Mouse (Mus musculus) kidney, embryonic 14.5 days (tissue): ENCODE data around the gene Tcte2. TPM values are rescaled to one million over a fixed set of nuclear protein-coding genes. Genes with fewer than 3 reads are reported as not detected.
"Not testable (repeated sequence)": the region's sequence is repeated elsewhere in the genome, so short reads cannot be mapped to it uniquely, and the experiment has no call there.

ENCODE experiments used
- ATAC-seq: fragments of 200-750 bp; cut with Nextera tagmentation; 2 replicates; pipeline ENCODE4 v1.8.0; 2017; ENCODE audit warnings: moderate number of reproducible peaks, mild to moderate bottlenecking, moderate TSS enrichment, moderate library complexity; ENCODE audit not compliant: low FRiP score, low TSS enrichment
- H3K27ac ChIP-seq: fragments of 300-500 bp; sonication (generic); 2 replicates; pipeline ENCODE4 v1.5.1; 2014; ENCODE audit warnings: low read depth, mild to moderate bottlenecking, low read length, moderate library complexity, mixed read lengths
- H3K27me3 ChIP-seq: fragments of 300-500 bp; sonication (generic); 2 replicates; pipeline ENCODE4 v1.6.1; 2014; ENCODE audit warnings: mild to moderate bottlenecking, low read length; ENCODE audit not compliant: control insufficient read depth, insufficient read depth
- H3K36me3 ChIP-seq: fragments of 300-500 bp; sonication (generic); 2 replicates; pipeline ENCODE4 v1.6.1; 2014; ENCODE audit warnings: low read length, mixed read lengths; ENCODE audit not compliant: control insufficient read depth, insufficient read depth
- H3K4me1 ChIP-seq: fragments of 300-500 bp; sonication (generic); 2 replicates; pipeline ENCODE4 v1.6.1; 2014; ENCODE audit warnings: low read length, mixed read lengths; ENCODE audit not compliant: control insufficient read depth, insufficient read depth
- H3K4me2 ChIP-seq: fragments of 300-500 bp; sonication (generic); replicated peaks from 2 replicates; pipeline ENCODE4 v1.6.1; 2014; ENCODE audit warnings: low read depth, mild to moderate bottlenecking, low read length
- H3K4me3 ChIP-seq: fragments of 300-500 bp; sonication (generic); 2 replicates; pipeline ENCODE4 v1.5.1; 2014; ENCODE audit warnings: mild to moderate bottlenecking, low read length
- H3K9ac ChIP-seq: fragments of 300-500 bp; sonication (generic); 2 replicates; pipeline ENCODE4 v1.6.1; 2014; ENCODE audit warnings: low read depth, mild to moderate bottlenecking, low read length, moderate library complexity
- H3K9me3 ChIP-seq: fragments of 300-500 bp; sonication (generic); 2 replicates; pipeline ENCODE4 v1.6.1; 2016; ENCODE audit warnings: low read length; ENCODE audit not compliant: control insufficient read depth
- WGBS: fragments of 180-500 bp; shearing (Covaris S2); extraction: QIAGEN DNeasy Blood & Tissue Kit; methylation state at CpG from one replicate; pipeline ENCODE4 v1.1.7; 2014; 5-methylcytosine and 5-hydroxymethylcytosine counted together
- polyA plus RNA-seq: library from polyadenylated mRNA; unstranded; fragments of >200 nt; fragmentation: Nextera tagmentation; extraction: Ambion mirVana; gene quantifications from 2 replicates; pipeline ENCODE4 v1.2.1, GENCODE M21; 2014

Tcte2 gene
- polyA plus RNA-seq, 1 experiment from 2014 or later = 3.4 TPM

- H3K9ac ChIP-seq = no peak overlapping the region
- no peaks in the 10 kb centered on the region for H3K9me3 ChIP-seq
- H3K4me3 ChIP-seq = no peak overlapping the region
- H3K4me1 ChIP-seq = peaks cover 10% of the 10 kb centered on the region; the same call in 1 of the 2 replicates
- no peak overlapping the region for H3K27ac ChIP-seq
- 67% methylated on average over 4 of the region's 4 CpGs for WGBS
- H3K4me2 ChIP-seq = no peak overlapping the region
- no peaks in the 10 kb centered on the region for H3K27me3 ChIP-seq
- ATAC-seq = no peak
- H3K36me3 ChIP-seq = no peaks in the 10 kb centered on the region
Observed at GRCm38 (mm10) chr17:13680318-13680717, 81.3 kb downstream of the Tcte2 start.

- Histone ChIP-seq H3K9me3 (no peaks in the 10 kb centered on the region), H3K4me2 (no peak overlapping the region), H3K27ac (no peak overlapping the region), H3K27me3 (no peaks in the 10 kb centered on the region), H3K9ac (no peak overlapping the region), H3K36me3 (no peaks in the 10 kb centered on the region), H3K4me1 (peaks cover 10% of the 10 kb centered on the region; the same call in 1 of the 2 replicates), H3K4me3 (no peak overlapping the region)
- 85% methylated on average over 6 of the region's 6 CpGs for WGBS
- no peak for ATAC-seq
Observed at GRCm38 (mm10) chr17:13679725-13680124, 81.9 kb downstream of the Tcte2 start.

GRCm38 (mm10) chr17:13677225-13678148, 84.1 kb downstream of the Tcte2 start:
- 51% methylated on average over 9 of the region's 9 CpGs for WGBS
- H3K4me2 ChIP-seq = no peak overlapping the region
- H3K4me3 ChIP-seq = no peak overlapping the region
- no peak overlapping the region for H3K9ac ChIP-seq
- H3K9me3 ChIP-seq = no peaks in the 10 kb centered on the region
- H3K36me3 ChIP-seq = no peaks in the 10 kb centered on the region
- H3K27ac ChIP-seq = no peak overlapping the region
- ATAC-seq = no peak
- no peaks in the 10 kb centered on the region for H3K27me3 ChIP-seq
- H3K4me1 ChIP-seq = no peaks in the 10 kb centered on the region

GRCm38 (mm10) chr17:13676099-13676498, 85.5 kb downstream of the Tcte2 start:
- not testable (repeated sequence) for ATAC-seq, H3K27me3 ChIP-seq, H3K36me3 ChIP-seq, H3K4me2 ChIP-seq, H3K4me1 ChIP-seq, H3K9me3 ChIP-seq, H3K27ac ChIP-seq, H3K4me3 ChIP-seq, H3K9ac ChIP-seq
- WGBS = 82% methylated on average over 3 of the region's 3 CpGs

GRCm38 (mm10) chr17:13675630-13676029, 86.0 kb downstream of the Tcte2 start:
- Histone ChIP-seq H3K4me3 (no peak overlapping the region), H3K4me1 (0 out of 2 replicates have a peak, but pooled peaks cover 5% of the 10 kb centered on the region), H3K9ac (no peak overlapping the region), H3K27ac (no peak overlapping the region), H3K36me3 (no peaks in the 10 kb centered on the region), H3K9me3 (no peaks in the 10 kb centered on the region), H3K4me2 (no peak overlapping the region), H3K27me3 (no peaks in the 10 kb centered on the region)
- WGBS = 35% methylated on average over 4 of the region's 4 CpGs
- no peak for ATAC-seq

GRCm38 (mm10) chr17:13674695-13675306, 86.8 kb downstream of the Tcte2 start:
- no peak overlapping the region for H3K4me2 ChIP-seq
- no peak overlapping the region for H3K4me3 ChIP-seq
- 70% methylated on average over 6 of the region's 6 CpGs for WGBS

GRCm38 (mm10) chr17:13671732-13672131, 89.9 kb downstream of the Tcte2 start:
- H3K4me2 ChIP-seq = no peak overlapping the region
- 68% methylated on average over 4 of the region's 4 CpGs for WGBS
- no peaks in the 10 kb centered on the region for H3K27me3 ChIP-seq
- no peak overlapping the region for H3K27ac ChIP-seq
- H3K9ac ChIP-seq = no peak overlapping the region
- H3K4me1 ChIP-seq = peaks cover 29% of the 10 kb centered on the region
- H3K36me3 ChIP-seq = no peaks in the 10 kb centered on the region
- no peak for ATAC-seq
- no peak overlapping the region for H3K4me3 ChIP-seq
- no peaks in the 10 kb centered on the region for H3K9me3 ChIP-seq

More at GRCm38 (mm10) chr17:13674695-13675306, 86.8 kb downstream of the Tcte2 start:
- Histone ChIP-seq H3K4me1 (0 out of 2 replicates have a peak, but pooled peaks cover 12% of the 10 kb centered on the region), H3K9me3 (no peaks in the 10 kb centered on the region), H3K27me3 (no peaks in the 10 kb centered on the region), H3K27ac (no peak overlapping the region), H3K9ac (no peak overlapping the region), H3K36me3 (no peaks in the 10 kb centered on the region)
- ATAC-seq = no peak

- no peaks in the 10 kb centered on the region for H3K27me3 ChIP-seq
- no peak overlapping the region for H3K9ac ChIP-seq
- no peak overlapping the region for H3K4me3 ChIP-seq
- no peaks in the 10 kb centered on the region for H3K36me3 ChIP-seq
- H3K4me2 ChIP-seq = no peak overlapping the region
- no peaks in the 10 kb centered on the region for H3K9me3 ChIP-seq
- ATAC-seq = peak; percentile 62
- peaks cover 29% of the 10 kb centered on the region for H3K4me1 ChIP-seq
- H3K27ac ChIP-seq = no peak overlapping the region
Observed at GRCm38 (mm10) chr17:13670227-13670626, 91.4 kb downstream of the Tcte2 start.

GRCm38 (mm10) chr17:13669206-13669605, 92.4 kb downstream of the Tcte2 start:
- H3K9ac ChIP-seq = no peak overlapping the region
- no peaks in the 10 kb centered on the region for H3K27me3 ChIP-seq
- no peaks in the 10 kb centered on the region for H3K36me3 ChIP-seq
- no peak overlapping the region for H3K4me2 ChIP-seq
- H3K27ac ChIP-seq = no peak overlapping the region
- peaks cover 29% of the 10 kb centered on the region for H3K4me1 ChIP-seq
- H3K9me3 ChIP-seq = no peaks in the 10 kb centered on the region
- ATAC-seq = no peak
- WGBS = 36% methylated on average over 8 of the region's 8 CpGs
- H3K4me3 ChIP-seq = no peak overlapping the region
